Mouse (Mus musculus) kidney, postnatal 0 days (tissue): ENCODE data around the gene Dock4. TPM values are rescaled to one million over a fixed set of nuclear protein-coding genes. Genes with fewer than 3 reads are reported as not detected.

Experiments used
- ATAC-seq: fragments of 200-750 bp; cut with Nextera tagmentation; replicated peaks from 2 replicates; pipeline ENCODE4 v1.8.0; 2017; ENCODE audit warnings: low read depth, moderate number of reproducible peaks, moderate TSS enrichment, moderate library complexity; ENCODE audit not compliant: low FRiP score
- DNase-seq: peaks from one replicate; pipeline ENCODE4 v3.0.0-alpha.2; 2016; ENCODE audit warnings: low spot score
- H3K27ac ChIP-seq: fragments of 300-500 bp; sonication (generic); 2 replicates; pipeline ENCODE4 v1.5.1; 2014; ENCODE audit warnings: mild to moderate bottlenecking
- H3K27me3 ChIP-seq: fragments of 300-500 bp; sonication (generic); 2 replicates; pipeline ENCODE4 v1.6.1; 2014; ENCODE audit warnings: low read length, mixed read lengths; ENCODE audit not compliant: insufficient read depth
- H3K36me3 ChIP-seq: fragments of 300-500 bp; sonication (generic); 2 replicates; pipeline ENCODE4 v1.6.1; 2014; ENCODE audit warnings: low read length, mixed read lengths; ENCODE audit not compliant: insufficient read depth
- H3K4me1 ChIP-seq: fragments of 300-500 bp; sonication (generic); replicated peaks from 2 replicates; pipeline ENCODE4 v1.6.1; 2014; ENCODE audit warnings: antibody characterized with exemption, low read length, mixed read lengths; ENCODE audit not compliant: insufficient read depth
- H3K4me2 ChIP-seq: fragments of 300-500 bp; sonication (generic); 2 replicates; pipeline ENCODE4 v1.6.1; 2014; ENCODE audit warnings: mild to moderate bottlenecking, low read length, moderate library complexity, mixed read lengths
- H3K4me3 ChIP-seq: fragments of 300-500 bp; sonication (generic); replicated peaks from 2 replicates; pipeline ENCODE4 v1.5.1; 2014; ENCODE audit warnings: low read depth, low read length
- H3K9ac ChIP-seq: fragments of 300-500 bp; sonication (generic); 2 replicates; pipeline ENCODE4 v1.6.1; 2014; ENCODE audit warnings: low read depth, low read length
- H3K9me3 ChIP-seq: fragments of 300-500 bp; sonication (generic); replicated peaks from 2 replicates; pipeline ENCODE4 v1.6.1; 2016; ENCODE audit warnings: low read length, inconsistent platforms, mixed read lengths
- CTCF ChIP-seq: IDR thresholded peaks from 2 replicates; pipeline ENCODE4 v1.5.1; 2016; ENCODE audit warnings: antibody characterized with exemption, low read depth, mild to moderate bottlenecking, moderate library complexity
- WGBS: fragments of 180-500 bp; shearing (Covaris S2); extraction: QIAGEN DNeasy Blood & Tissue Kit; methylation state at CpG from one replicate; pipeline ENCODE4 v1.1.7; 2014; 5-methylcytosine and 5-hydroxymethylcytosine counted together
- polyA plus RNA-seq: library from polyadenylated mRNA; unstranded; fragments of >200 nt; fragmentation: Nextera tagmentation; extraction: Ambion mirVana; gene quantifications from 2 replicates; pipeline ENCODE4 v1.2.1, GENCODE M21; 2015

Gene Dock4
- polyA plus RNA-seq, 1 experiment from 2014 or later = 7.0 TPM

DNA sequence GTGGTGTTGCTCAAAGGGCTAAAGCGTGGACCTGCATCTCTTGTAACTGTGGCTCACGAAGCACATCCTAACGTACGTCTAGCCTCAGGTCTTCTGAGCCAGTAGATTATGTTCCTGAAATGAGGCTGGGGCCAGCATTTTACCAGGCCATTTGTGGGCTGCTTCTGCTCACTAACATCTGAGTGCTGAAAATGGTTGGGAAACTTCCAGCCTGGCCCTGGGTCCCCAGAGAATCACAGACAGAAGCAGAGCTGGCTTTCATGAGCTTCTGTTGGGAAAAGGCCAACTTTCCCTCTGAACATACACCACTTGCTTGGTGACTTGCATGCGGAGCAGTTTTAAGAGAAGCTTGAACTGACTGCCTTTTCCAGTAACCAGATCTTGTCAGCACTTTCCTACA lies 393.2 kb downstream of the Dock4 start:
- Histone ChIP-seq H3K4me3 (no peak overlapping the region), H3K4me1 (0 out of 2 replicates have a peak, but pooled peaks cover 2% of the 10 kb centered on the region), H3K27ac (no peak overlapping the region), H3K9ac (no peak overlapping the region), H3K4me2 (no peak overlapping the region), H3K36me3 (peaks cover 6% of the 10 kb centered on the region; the same call in 1 of the 2 replicates), H3K9me3 (no peaks in the 10 kb centered on the region), H3K27me3 (no peaks in the 10 kb centered on the region)
- 73% methylated on average over 5 of the region's 5 CpGs for WGBS
- TF ChIP-seq CTCF = no peak
- DNase-seq (no peak), ATAC-seq (no peak)

- H3K4me3 ChIP-seq = no peak overlapping the region
- no peak overlapping the region for H3K9ac ChIP-seq
- ATAC-seq = no peak
- H3K27ac ChIP-seq = no peak overlapping the region
- no peaks in the 10 kb centered on the region for H3K36me3 ChIP-seq
- TF ChIP-seq CTCF = no peak
- H3K4me1 ChIP-seq = 0 out of 2 replicates have a peak, but pooled peaks cover 2% of the 10 kb centered on the region
- no peaks in the 10 kb centered on the region for H3K27me3 ChIP-seq
- no peak overlapping the region for H3K4me2 ChIP-seq
- no peak for DNase-seq
- WGBS = 69% methylated on average over 4 of the region's 4 CpGs
- H3K9me3 ChIP-seq = no peaks in the 10 kb centered on the region
Observed at GRCm38 (mm10) chr12:40839817-40840216, 394.1 kb downstream of the Dock4 start.

GRCm38 (mm10) chr12:40842251-40842988 lies 396.7 kb downstream of the Dock4 start:
- no peak overlapping the region for H3K4me3 ChIP-seq
- H3K4me2 ChIP-seq = no peak overlapping the region
- H3K9ac ChIP-seq = no peak overlapping the region
- H3K9me3 ChIP-seq = no peaks in the 10 kb centered on the region
- no peak overlapping the region for H3K27ac ChIP-seq
- H3K4me1 ChIP-seq = 0 out of 2 replicates have a peak, but pooled peaks cover 2% of the 10 kb centered on the region
- H3K27me3 ChIP-seq = no peaks in the 10 kb centered on the region
- TF ChIP-seq CTCF = peak; percentile 62
- no peaks in the 10 kb centered on the region for H3K36me3 ChIP-seq
- WGBS = 79% methylated on average over 10 of the region's 10 CpGs
- no peak for ATAC-seq
- peak; percentile 41 for DNase-seq

DNA sequence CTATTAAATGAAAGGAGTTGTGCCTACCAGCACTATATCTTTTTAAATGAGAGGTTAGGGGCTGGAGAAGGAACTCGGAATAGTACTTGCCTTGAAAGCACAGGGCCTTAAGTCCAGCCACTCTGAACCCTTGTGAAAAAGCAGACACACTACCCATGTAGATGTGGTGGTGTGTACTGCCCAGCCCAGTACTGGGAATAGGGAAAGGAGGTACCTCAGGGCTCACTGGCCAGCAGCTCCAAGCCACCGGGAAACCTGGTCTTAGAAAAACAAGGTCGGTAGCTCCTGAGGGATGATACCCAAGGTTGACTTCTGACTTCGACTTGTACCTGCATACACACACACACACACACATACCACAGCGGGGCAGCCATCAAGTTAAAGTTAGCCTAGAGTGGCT lies 397.2 kb downstream of the Dock4 start:
- Histone ChIP-seq H3K9ac (no peak overlapping the region), H3K4me1 (no peaks in the 10 kb centered on the region), H3K4me2 (no peak overlapping the region), H3K36me3 (no peaks in the 10 kb centered on the region), H3K9me3 (no peaks in the 10 kb centered on the region), H3K27me3 (no peaks in the 10 kb centered on the region), H3K27ac (no peak overlapping the region), H3K4me3 (no peak overlapping the region)
- DNase-seq (no peak), ATAC-seq (no peak)
- 70% methylated on average over 5 of the region's 5 CpGs for WGBS
- TF ChIP-seq CTCF = no peak

GRCm38 (mm10) chr12:40843474-40844080 lies 397.8 kb downstream of the Dock4 start:
- H3K4me1 ChIP-seq = no peaks in the 10 kb centered on the region
- H3K27ac ChIP-seq = no peak overlapping the region
- no peak overlapping the region for H3K4me2 ChIP-seq
- H3K4me3 ChIP-seq = no peak overlapping the region
- no peak for ATAC-seq
- no peak for TF ChIP-seq CTCF
- H3K9ac ChIP-seq = no peak overlapping the region
- H3K27me3 ChIP-seq = no peaks in the 10 kb centered on the region
- H3K9me3 ChIP-seq = no peaks in the 10 kb centered on the region
- DNase-seq = no peak
- WGBS = 50% methylated on average over 3 of the region's 3 CpGs
- no peaks in the 10 kb centered on the region for H3K36me3 ChIP-seq

- Histone ChIP-seq H3K4me3 (no peak overlapping the region), H3K27me3 (no peaks in the 10 kb centered on the region), H3K9ac (no peak overlapping the region), H3K9me3 (no peaks in the 10 kb centered on the region), H3K4me1 (no peaks in the 10 kb centered on the region), H3K36me3 (no peaks in the 10 kb centered on the region), H3K4me2 (no peak overlapping the region), H3K27ac (no peak overlapping the region)
- TF ChIP-seq CTCF = no peak
- 88% methylated on average over 22 of the region's 22 CpGs for WGBS
- DNase-seq = no peak
- ATAC-seq = no peak
Observed at GRCm38 (mm10) chr12:40844324-40844723, 398.6 kb downstream of the Dock4 start.
